Mouse (Mus musculus): ENCODE data around the gene Lrrc74b. TPM values are rescaled to one million over a fixed set of nuclear protein-coding genes. Genes with fewer than 3 reads are reported as not detected.

Lrrc74b gene
- polyA plus RNA-seq (2017; shearing (Covaris generic)) = not detected

DNA sequence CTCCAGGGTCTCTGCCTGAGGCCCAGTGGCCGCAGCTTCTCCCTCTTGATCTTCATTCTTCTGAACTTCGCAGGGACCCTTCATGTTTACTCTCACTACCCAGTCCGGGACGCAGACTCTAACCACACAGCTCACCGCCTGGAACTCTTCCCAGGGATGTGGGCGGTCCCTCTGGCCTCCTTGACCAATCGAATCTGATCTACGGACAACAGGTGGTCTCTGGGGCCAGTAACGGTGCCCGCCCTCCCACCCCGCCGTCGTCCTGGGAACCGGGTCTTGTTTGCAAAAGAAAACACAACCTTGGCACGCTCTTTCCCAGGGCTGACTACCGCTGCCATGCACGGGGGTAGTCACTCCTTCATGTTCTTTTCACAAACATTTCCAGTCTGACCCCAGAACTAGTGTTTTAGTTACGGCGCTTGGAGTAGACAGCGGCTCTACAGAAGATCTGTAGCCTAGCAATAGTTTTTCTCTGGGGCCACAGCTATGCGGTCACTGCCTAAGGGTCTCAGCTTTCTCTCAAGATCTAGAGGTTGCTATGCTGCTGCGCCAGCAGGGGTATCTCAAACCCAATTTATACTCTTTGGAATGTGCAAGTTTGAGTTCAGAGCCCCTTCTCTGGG, at the start of gene Lrrc74b:
TSS of gene Lrrc74b (minus strand) at position 120 of the 623 bp plus-strand sequence.

DNA sequence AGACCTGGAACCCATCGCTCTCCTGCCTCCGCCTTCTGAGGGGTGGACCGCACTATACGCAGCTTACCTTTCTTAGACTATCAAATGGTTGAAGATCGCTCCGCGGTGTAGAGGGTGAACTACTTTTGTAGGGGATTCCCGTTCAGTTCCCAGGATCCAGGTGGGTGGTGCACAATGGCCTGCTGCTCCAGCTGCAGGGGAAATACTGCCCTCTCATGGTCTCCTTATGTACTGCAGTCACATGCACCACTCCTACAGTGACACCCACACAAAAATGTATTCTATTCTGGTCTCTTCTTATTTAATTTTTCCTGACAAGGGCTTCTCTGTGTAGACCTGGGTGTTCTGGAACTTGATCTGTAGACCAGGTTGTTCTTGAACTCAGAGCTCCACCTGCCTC, 22.0 kb upstream of the Lrrc74b start, which contains the start of gene Slc7a4:
TSS of gene Slc7a4 (minus strand) at position 151 of the 400 bp plus-strand sequence.

DNA sequence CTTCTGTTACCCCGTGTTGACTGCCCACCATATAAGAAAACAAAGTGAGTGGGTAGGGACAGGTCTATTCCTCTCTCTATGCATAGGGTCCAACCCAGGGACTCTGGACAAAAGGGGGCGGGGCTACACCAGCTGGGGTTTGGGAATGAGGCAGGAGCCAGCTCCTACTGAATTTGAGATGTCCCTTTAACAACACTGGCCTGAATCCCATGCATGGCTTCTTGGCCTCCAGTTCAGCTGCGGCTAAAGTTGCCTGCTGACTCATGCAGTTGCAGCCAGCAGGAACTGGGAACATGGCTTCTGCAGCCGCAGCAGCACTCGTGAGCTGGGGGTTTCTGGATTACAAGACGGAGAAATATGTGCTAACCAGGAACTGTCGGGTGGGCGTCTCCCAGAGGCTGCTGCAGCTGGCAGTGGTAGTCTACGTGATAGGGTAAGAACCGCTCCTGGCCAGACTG, 733 bp upstream of the Lrrc74b start, which contains the start of gene P2rx6:
TSS of gene P2rx6 (plus strand) at position 135 of the 458 bp plus-strand sequence.

DNA sequence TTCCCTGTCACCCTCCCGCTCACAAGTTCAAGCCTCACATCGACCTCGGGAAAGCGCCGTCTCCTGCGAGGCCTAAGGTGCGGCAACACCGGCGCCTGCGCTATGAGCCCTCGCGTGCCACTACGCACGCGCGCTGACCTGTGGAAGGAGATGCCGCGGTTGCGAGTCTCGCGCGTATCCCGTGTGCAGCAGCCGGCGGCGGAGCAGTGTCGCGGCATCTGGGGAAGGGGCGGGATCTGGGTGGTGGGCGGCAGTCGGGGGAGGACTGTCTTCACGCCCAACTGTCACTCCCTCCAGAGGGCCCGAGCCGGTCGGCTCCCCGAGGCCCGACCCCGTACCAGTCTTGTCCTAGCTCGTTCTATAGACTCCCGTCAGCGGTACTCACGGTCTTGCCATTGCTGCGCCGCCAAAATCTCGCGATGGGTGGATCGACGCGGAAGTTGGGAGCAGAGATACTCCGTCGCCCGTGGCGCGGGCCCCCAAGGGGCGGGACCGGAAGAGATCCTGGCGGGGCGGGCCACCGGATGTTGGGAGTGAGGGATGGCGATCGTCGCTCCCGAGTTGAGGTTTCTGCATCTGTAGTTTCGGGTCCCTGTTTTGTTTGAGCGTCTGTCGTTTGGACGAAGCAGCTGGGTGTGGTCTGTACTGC, 30.3 kb downstream of the Lrrc74b start, which contains the start of gene Thap7:
TSS of gene Thap7 (minus strand) at position 497 of the 649 bp plus-strand sequence.

DNA sequence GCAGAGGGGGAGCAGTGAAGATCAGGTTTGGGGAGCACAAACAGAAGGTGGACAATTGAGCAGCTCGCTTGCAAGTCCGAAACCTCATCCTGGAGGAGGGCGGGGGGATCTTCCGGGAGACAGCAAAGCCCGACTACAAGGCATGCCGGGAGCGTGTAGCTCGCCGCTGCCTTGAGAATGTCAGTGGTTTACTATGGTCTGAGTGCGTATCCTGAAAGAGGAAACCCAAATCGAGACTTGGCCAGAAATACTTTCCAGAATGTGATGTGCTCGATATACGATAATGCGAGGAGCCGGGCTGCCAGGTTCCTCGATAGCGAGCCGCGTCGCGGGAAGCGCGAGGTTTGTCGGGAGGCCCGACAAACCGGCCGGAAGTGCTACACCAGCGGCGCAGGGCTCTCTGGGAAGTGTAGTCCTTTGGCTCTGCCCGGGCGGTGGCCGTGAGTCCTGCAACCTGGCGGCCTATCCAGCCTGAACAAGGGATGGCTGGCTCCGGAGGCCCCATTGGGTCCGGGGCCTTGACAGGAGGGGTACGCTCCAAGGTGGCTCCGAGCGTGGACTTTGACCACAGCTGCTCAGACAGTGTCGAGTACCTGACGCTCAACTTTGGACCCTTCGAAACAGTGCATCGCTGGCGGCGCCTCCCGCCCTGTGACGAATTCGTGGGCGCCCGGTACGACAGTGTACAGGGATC, 52.4 kb downstream of the Lrrc74b start, which contains the start of gene Lztr1:
TSS of gene Lztr1 (plus strand) at position 143 of the 694 bp plus-strand sequence.

Other genes starting within 250 kb of the Lrrc74b start
- 0.31 TPM for gene Serpind1, start 229.9 kb downstream of the Lrrc74b start, polyA plus RNA-seq (2017; shearing (Covaris generic))
- 26.0 TPM for gene Snap29, start 155.3 kb downstream of the Lrrc74b start, polyA plus RNA-seq (2017; shearing (Covaris generic))
- 30.1 TPM for gene Pi4ka, start 154.9 kb downstream of the Lrrc74b start, polyA plus RNA-seq (2017; shearing (Covaris generic))
- gene Crkl, start 109.3 kb downstream of the Lrrc74b start, polyA plus RNA-seq (2017; shearing (Covaris generic)) = 82.2 TPM
- not detected for gene Aifm3, start 71.6 kb downstream of the Lrrc74b start, polyA plus RNA-seq (2017; shearing (Covaris generic))
- gene Lztr1, start 52.6 kb downstream of the Lrrc74b start, polyA plus RNA-seq (2017; shearing (Covaris generic)) = 68.8 TPM
- gene Thap7, start 30.1 kb downstream of the Lrrc74b start, polyA plus RNA-seq (2017; shearing (Covaris generic)) = 88.7 TPM
- not detected for gene P2rx6, start 638 bp upstream of the Lrrc74b start, polyA plus RNA-seq (2017; shearing (Covaris generic))
- gene Slc7a4, start 22.0 kb upstream of the Lrrc74b start, polyA plus RNA-seq (2017; shearing (Covaris generic)) = 2.7 TPM
- gene Smpd4, start 58.1 kb upstream of the Lrrc74b start, polyA plus RNA-seq (2017; shearing (Covaris generic)) = 29.2 TPM
- gene Ccdc74a, start 85.2 kb upstream of the Lrrc74b start, polyA plus RNA-seq (2017; shearing (Covaris generic)) = 0.53 TPM
- 153 TPM for gene Med15, start 171.6 kb upstream of the Lrrc74b start, polyA plus RNA-seq (2017; shearing (Covaris generic))
- gene Klhl22, start 198.4 kb upstream of the Lrrc74b start, polyA plus RNA-seq (2017; shearing (Covaris generic)) = 19.5 TPM
- gene Scarf2, start 236.0 kb upstream of the Lrrc74b start, polyA plus RNA-seq (2017; shearing (Covaris generic)) = not detected